Mouse (Mus musculus) limb, embryonic 14.5 days (tissue): ENCODE data around the gene Scrn1. TPM values are rescaled to one million over a fixed set of nuclear protein-coding genes. Genes with fewer than 3 reads are reported as not detected.
A peak's percentile ranks its signal among the peaks of the same experiment; 100 is the strongest.

Source experiments
- ATAC-seq: fragments of 200-750 bp; cut with Nextera tagmentation; 2 replicates; pipeline ENCODE4 v1.8.0; 2017; ENCODE audit warnings: low read depth, moderate number of reproducible peaks, moderate TSS enrichment; ENCODE audit not compliant: low FRiP score
- DNase-seq: peaks from one replicate; pipeline ENCODE4 v3.0.0-alpha.2; 2015; ENCODE audit warnings: low spot score
- H3K27ac ChIP-seq: fragments of 300-500 bp; sonication (generic); replicated peaks from 2 replicates; pipeline ENCODE4 v1.5.1; 2014; ENCODE audit warnings: low read depth, mild to moderate bottlenecking, low read length, moderate library complexity, mixed read lengths
- H3K27me3 ChIP-seq: fragments of 300-500 bp; sonication (generic); 2 replicates; pipeline ENCODE4 v1.6.1; 2014; ENCODE audit warnings: low read length, mixed read lengths; ENCODE audit not compliant: control insufficient read depth, insufficient read depth
- H3K36me3 ChIP-seq: fragments of 300-500 bp; sonication (generic); 2 replicates; pipeline ENCODE4 v1.6.1; 2014; ENCODE audit warnings: mild to moderate bottlenecking, low read length, moderate library complexity, mixed read lengths; ENCODE audit not compliant: control insufficient read depth, insufficient read depth
- H3K4me1 ChIP-seq: fragments of 300-500 bp; sonication (generic); 2 replicates; pipeline ENCODE4 v1.6.1; 2014; ENCODE audit warnings: antibody characterized with exemption, low read length, mixed read lengths; ENCODE audit not compliant: control insufficient read depth, insufficient read depth
- H3K4me2 ChIP-seq: fragments of 300-500 bp; sonication (generic); replicated peaks from 2 replicates; pipeline ENCODE4 v1.6.1; 2014; ENCODE audit warnings: low read depth, mild to moderate bottlenecking, low read length, moderate library complexity; ENCODE audit not compliant: severe bottlenecking
- H3K4me3 ChIP-seq: fragments of 300-500 bp; sonication (generic); replicated peaks from 2 replicates; pipeline ENCODE4 v1.5.1; 2014; ENCODE audit warnings: low read length
- H3K9ac ChIP-seq: fragments of 300-500 bp; sonication (generic); 2 replicates; pipeline ENCODE4 v1.6.1; 2014; ENCODE audit warnings: mild to moderate bottlenecking, low read depth, low read length, moderate library complexity; ENCODE audit not compliant: severe bottlenecking
- H3K9me3 ChIP-seq: fragments of 300-500 bp; sonication (generic); 2 replicates; pipeline ENCODE4 v1.6.1; 2016; ENCODE audit warnings: low read length; ENCODE audit not compliant: control insufficient read depth
- POLR2A ChIP-seq: fragments of 200-500 bp; IDR thresholded peaks from 2 replicates; pipeline ENCODE4 v1.8.0; 2012; ENCODE audit warnings: inconsistent platforms, mild to moderate bottlenecking, moderate library complexity, borderline replicate concordance; ENCODE audit not compliant: insufficient read depth, insufficient read length; ENCODE audit errors: extremely low read depth
- WGBS: fragments of 180-500 bp; shearing (Covaris S2); extraction: QIAGEN DNeasy Blood & Tissue Kit; methylation state at CpG from one replicate; pipeline ENCODE4 v1.1.7; 2014; 5-methylcytosine and 5-hydroxymethylcytosine counted together
- polyA plus RNA-seq, 2 experiments: library from polyadenylated mRNA; depleted of rRNA in 1 of 2; stranded (reverse) in 1 of 2; unstranded in 1 of 2; fragments of >200 nt; fragmentation: Nextera tagmentation in 1 of 2; extraction: Ambion mirVana in 1 of 2; gene quantifications; 2 replicates each; pipeline versions ENCODE4 v1.2.1 to v1.2.3; 2012 to 2014

Gene Scrn1
- polyA plus RNA-seq, 2 experiments, result 6.3 to 8.0 TPM

DNA sequence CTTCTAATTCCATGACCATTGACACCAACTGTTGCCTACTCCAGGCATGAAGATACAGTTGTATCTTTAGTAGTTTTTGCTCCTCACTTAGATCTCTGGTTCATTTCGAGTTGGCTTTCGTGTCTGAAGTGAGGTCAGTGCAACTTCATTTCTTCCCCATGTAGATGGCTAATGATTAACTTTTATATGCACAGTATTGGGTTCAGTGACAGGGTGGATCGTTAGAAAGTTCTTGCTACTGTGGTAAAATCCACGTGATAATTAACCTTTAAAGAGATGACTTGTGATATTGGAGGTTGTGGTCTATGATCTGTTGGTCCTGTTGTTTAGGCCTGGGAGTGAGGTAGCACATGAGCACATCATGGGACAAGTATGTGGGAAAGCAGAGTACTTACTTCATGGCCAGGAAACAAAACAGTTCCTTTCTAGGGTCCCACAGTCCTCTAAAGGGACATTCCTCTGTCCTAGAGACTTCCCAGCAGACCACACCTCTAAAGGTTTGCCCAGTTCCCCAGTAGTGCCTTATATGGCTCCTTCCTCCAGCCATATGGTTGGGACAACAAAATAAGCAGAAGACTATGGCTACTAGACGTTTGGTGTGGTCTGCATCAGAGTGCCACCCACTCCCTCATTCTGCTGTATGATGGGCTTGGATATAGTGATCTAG is 34.5 kb upstream of the Scrn1 start:
- no peak overlapping the region for H3K4me2 ChIP-seq
- ATAC-seq (no peak), DNase-seq (no peak)
- H3K4me3 ChIP-seq, result no peak overlapping the region
- WGBS, result 68% methylated on average over 5 of the region's 5 CpGs
- H3K36me3 ChIP-seq, result 0 out of 2 replicates have a peak, but pooled peaks cover 11% of the 10 kb centered on the region
- H3K27ac ChIP-seq, result no peak overlapping the region
- H3K4me1 ChIP-seq, result peaks cover 19% of the 10 kb centered on the region; the same call in 1 of the 2 replicates
- no peaks in the 10 kb centered on the region for H3K9me3 ChIP-seq
- no peaks in the 10 kb centered on the region for H3K27me3 ChIP-seq
- no peak overlapping the region for H3K9ac ChIP-seq
- TF ChIP-seq POLR2A, result no peak

DNA sequence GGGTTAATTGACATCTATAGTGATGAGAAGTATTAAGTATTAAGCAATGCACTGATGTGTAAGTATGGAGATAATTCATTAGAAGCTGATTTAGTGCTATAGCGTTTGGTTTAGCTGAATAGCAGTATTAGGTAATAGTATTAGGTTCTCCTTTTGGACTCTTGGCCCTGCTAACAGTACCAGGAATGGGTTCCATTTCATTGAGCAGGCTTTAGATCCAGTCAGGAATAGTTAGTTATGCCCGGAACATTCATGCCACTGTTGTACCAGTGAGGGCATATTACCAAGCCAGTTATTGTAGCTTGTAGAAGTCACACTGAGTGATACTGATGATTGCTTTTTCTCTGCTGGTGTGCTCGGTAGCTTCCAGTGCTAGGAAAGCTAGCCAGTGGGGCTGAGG is 31.4 kb upstream of the Scrn1 start:
- Histone ChIP-seq H3K36me3 (0 out of 2 replicates have a peak, but pooled peaks cover 3% of the 10 kb centered on the region), H3K9ac (no peak overlapping the region), H3K4me3 (no peak overlapping the region), H3K4me2 (no peak overlapping the region), H3K27me3 (no peaks in the 10 kb centered on the region), H3K4me1 (peaks cover 12% of the 10 kb centered on the region; the same call in 1 of the 2 replicates), H3K9me3 (no peaks in the 10 kb centered on the region), H3K27ac (no peak overlapping the region)
- WGBS, result 91% methylated on average over 3 of the region's 3 CpGs
- TF ChIP-seq POLR2A, result no peak
- DNase-seq, result no peak
- no peak for ATAC-seq

DNA sequence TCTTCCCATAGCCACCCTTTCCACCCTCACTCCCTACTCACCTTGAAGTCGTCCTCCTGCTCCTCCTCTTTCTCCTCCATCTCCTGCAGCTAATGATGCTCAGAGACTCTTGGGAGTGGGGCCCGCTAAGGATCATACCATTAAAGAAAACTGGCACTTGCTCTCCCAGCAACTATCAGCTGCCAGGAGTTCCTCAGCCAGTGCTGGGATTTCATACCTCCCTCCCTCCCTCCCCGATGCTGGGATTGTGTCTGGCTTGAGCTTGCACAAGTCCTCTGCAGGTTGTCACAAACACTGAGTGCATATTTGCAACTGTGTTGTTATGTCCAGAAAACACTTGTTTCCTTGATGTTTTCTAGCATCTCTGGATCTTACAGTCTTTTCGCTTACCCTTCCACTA is 30.9 kb upstream of the Scrn1 start, which contains the start of gene Fkbp14:
Fkbp14 (minus strand) TSS at position 101 of the 400 bp plus-strand sequence.
- Histone ChIP-seq H3K27me3 (no peaks in the 10 kb centered on the region), H3K27ac (no peak within 1 kb of the TSS), H3K4me3 (peak within 1 kb of the TSS; percentile 96), H3K36me3 (no peaks in the 10 kb centered on the region), H3K4me1 (peaks cover 13% of the 10 kb centered on the region), H3K9ac (no peak within 1 kb of the TSS), H3K4me2 (peak within 1 kb of the TSS; percentile 78), H3K9me3 (no peaks in the 10 kb centered on the region)
- TF ChIP-seq POLR2A, result no peak
- ATAC-seq, result no peak
- DNase-seq, result no peak
- 78% methylated on average over 4 of the region's 4 CpGs for WGBS

- ATAC-seq (no peak), DNase-seq (no peak)
- Histone ChIP-seq H3K27me3 (no peaks in the 10 kb centered on the region), H3K4me2 (peak overlapping the region; percentile 78), H3K27ac (peak overlapping the region; percentile 52; the same call in 1 of the 2 replicates), H3K36me3 (no peaks in the 10 kb centered on the region), H3K4me3 (peak overlapping the region; percentile 96), H3K9ac (peak overlapping the region; percentile 88), H3K9me3 (no peaks in the 10 kb centered on the region), H3K4me1 (peaks cover 26% of the 10 kb centered on the region)
- WGBS, result under 1% methylated on average over 26 of the region's 48 CpGs
- no peak for TF ChIP-seq POLR2A
Measured at GRCm38 (mm10) chr6:54595330-54595878, 29.1 kb upstream of the Scrn1 start.

- no peaks in the 10 kb centered on the region for H3K27me3 ChIP-seq
- TF ChIP-seq POLR2A, result no peak
- no peaks in the 10 kb centered on the region for H3K9me3 ChIP-seq
- H3K4me2 ChIP-seq, result peak within 1 kb of the TSS; percentile 78
- peak within 1 kb of the TSS; percentile 88 for H3K9ac ChIP-seq
- DNase-seq (peak; percentile 91), ATAC-seq (peak; percentile 91)
- under 1% methylated on average over 33 of the region's 49 CpGs for WGBS
- H3K4me1 ChIP-seq, result peaks cover 26% of the 10 kb centered on the region
- H3K27ac ChIP-seq, result peak within 1 kb of the TSS; percentile 52; the same call in 1 of the 2 replicates
- peak within 1 kb of the TSS; percentile 96 for H3K4me3 ChIP-seq
- no peaks in the 10 kb centered on the region for H3K36me3 ChIP-seq
Measured at GRCm38 (mm10) chr6:54594469-54595329, 28.4 kb upstream of the Scrn1 start, which contains the start of gene Plekha8. TSS of gene Plekha8 (plus strand) at chr6:54595111.
